Mouse (Mus musculus) hematopoietic multipotent progenitor cell, adult 10-12 weeks (in vitro differentiated cells): Measurements from ENCODE around the gene Alkbh7. TPM values are rescaled to one million over a fixed set of nuclear protein-coding genes. Genes with fewer than 3 reads are reported as not detected.

Experiments
- polyA plus RNA-seq: library from polyadenylated mRNA; stranded (reverse); fragments of >175 nt; gene quantifications from 2 replicates; pipeline ENCODE4 v1.2.3, GENCODE M21; 2012; ENCODE audit warnings: low replicate concordance

The Alkbh7 gene
- polyA plus RNA-seq: 25.6 and 38.2 TPM in 2 replicates

DNA sequence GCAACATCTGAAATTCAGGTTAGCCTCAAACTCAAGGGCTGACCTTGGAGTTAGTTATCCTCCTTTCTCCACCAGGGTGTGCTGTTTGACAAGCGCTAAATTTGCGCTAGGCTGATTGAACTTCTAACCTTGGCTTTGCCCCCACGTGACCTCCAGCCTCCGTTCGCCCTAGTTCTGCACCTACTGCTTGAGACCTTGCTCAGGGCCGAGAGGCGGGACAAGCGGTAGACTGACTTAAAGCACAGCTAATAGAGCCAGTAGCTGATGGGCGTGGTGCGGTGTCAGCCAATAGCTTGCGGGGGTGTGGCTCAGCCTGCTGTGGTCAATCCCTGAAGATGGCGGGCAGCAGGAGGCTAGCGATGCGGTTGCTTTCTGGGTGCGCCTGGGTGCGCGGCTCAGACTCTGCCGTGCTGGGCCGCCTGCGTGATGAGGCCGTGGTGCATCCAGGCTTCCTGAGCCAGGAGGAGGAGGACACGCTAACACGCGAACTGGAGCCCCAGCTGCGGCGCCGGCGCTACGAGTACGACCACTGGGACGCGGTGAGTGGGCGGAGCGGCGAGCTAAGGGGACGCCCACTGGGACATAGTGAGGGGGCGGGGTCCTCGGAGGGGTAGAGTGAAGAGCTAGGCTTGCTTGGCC lies at the start of gene Alkbh7:
Alkbh7 (plus strand) TSS at position 311 of the 639 bp plus-strand sequence.

DNA sequence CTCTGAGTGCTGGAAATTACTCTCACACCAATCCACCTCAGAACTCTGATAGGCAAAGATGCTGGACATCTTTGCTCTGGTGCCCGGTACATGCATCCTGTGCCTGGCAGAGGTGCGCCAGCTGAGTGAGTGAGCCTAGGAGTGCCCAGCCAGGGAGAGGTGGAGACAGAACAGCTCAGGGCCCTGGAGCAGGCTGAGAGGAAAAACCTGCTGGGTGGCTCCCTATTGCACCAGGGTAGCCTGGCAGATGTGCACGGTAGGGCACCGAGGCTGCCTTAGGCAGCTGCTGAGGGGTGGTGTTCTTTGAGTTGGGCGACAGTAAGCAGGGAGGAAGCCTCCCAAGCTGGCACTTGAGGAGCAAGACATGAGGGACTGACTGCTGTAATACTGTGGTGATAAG lies 15.1 kb upstream of the Alkbh7 start, which contains the start of gene Acer1:
Acer1 (minus strand) TSS at position 114 of the 400 bp plus-strand sequence.

GRCm38 (mm10) chr17:56990115-56990746 lies 6.9 kb upstream of the Alkbh7 start, which contains the start of gene Clpp:
Gene Clpp, plus strand, starts transcription at chr17:56990305.

DNA sequence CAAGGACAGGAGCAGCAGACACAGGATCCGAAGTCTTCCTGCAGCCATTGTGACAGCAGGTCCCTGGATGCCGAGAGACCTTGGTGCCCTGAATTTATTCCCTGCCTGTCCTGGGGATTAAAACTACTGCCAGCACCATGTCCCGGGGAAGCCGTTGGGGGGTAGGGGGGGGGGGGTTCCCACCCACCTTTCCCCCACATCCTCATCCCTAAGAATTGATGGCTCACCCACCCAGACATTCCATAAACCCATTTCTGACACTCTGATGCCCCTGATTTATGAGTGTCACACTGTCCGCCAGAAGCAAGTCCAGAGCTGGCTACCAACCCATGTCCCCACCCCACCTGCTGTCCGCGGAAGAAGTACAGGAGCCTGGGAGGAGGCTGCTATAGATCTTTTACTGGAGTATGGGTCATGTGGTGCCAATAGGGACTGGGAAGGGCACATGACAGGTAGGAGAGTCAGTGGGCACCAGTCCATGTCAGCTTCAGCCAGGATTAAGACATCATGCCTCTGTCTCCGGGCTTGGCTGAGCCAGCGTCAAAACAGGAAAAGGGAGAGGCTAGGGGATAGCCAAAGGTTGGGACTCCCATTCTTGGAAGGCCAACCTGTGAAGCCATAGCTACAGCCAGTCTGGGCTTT lies 3.0 kb downstream of the Alkbh7 start, which contains the start of gene Pspn:
Pspn (minus strand) TSS at position 51 of the 642 bp plus-strand sequence.

GRCm38 (mm10) chr17:57011236-57012141 lies 14.3 kb downstream of the Alkbh7 start, which contains the start of the genes Gtf2f1 and Gm17949:
Gene Gtf2f1, minus strand, starts transcription at chr17:57011288.
Gene Gm17949, plus strand, starts transcription at chr17:57011469.

GRCm38 (mm10) chr17:57030931-57031660 lies 34.0 kb downstream of the Alkbh7 start, which contains the start of gene Khsrp:
Gene Khsrp, minus strand, starts transcription at chr17:57031522.

DNA sequence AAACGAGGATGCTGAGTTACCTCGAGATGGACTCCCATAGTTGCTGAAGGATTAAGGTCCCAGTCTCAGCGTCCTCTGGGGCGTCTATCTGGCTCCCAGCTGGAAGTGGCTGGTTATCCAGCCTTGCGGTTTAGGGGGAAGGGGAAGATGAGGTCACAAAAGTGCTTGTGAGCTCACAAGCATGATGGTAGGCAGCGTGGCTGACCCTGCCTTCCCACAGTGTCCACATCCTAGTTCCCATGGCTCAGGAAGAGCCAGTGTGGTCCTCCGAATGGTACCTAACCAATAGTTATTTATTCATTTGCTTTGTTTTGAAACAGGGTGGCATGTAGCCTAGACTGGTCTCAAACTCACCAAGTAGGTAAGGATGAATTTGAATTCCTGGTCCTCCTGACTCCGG lies 44.4 kb downstream of the Alkbh7 start, which contains the start of gene Slc25a41:
Slc25a41 (minus strand) TSS at position 101 of the 400 bp plus-strand sequence.

Other genes with a start within 250 kb of the Alkbh7 start
- gene Nrtn, start 239.8 kb upstream of the Alkbh7 start, polyA plus RNA-seq: 0.27 and 0.43 TPM in 2 replicates
- gene Dus3l, start 232.6 kb upstream of the Alkbh7 start, polyA plus RNA-seq: 70.9 and 106 TPM in 2 replicates
- gene Prr22, start 227.1 kb upstream of the Alkbh7 start, polyA plus RNA-seq: 6.7 and 14.6 TPM in 2 replicates
- gene Rfx2, start 166.3 kb upstream of the Alkbh7 start, polyA plus RNA-seq: 24.1 and 36.3 TPM in 2 replicates
- gene Acsbg2, start 122.9 kb upstream of the Alkbh7 start, polyA plus RNA-seq: not detected in 2 replicates
- not detected in 2 replicates for gene 1700061G19Rik, start 121.9 kb upstream of the Alkbh7 start, polyA plus RNA-seq
- gene Mllt1, start 61.9 kb upstream of the Alkbh7 start, polyA plus RNA-seq: 88.4 and 103 TPM in 2 replicates
- gene Acer1, start 15.2 kb upstream of the Alkbh7 start, polyA plus RNA-seq: not detected in 2 replicates
- gene Clpp, start 7.0 kb upstream of the Alkbh7 start, polyA plus RNA-seq: 37.7 and 105 TPM in 2 replicates
- gene Pspn, start 2.7 kb downstream of the Alkbh7 start, polyA plus RNA-seq: not detected in 2 replicates
- 81.6 and 94.3 TPM in 2 replicates for gene Gtf2f1, start 13.9 kb downstream of the Alkbh7 start, polyA plus RNA-seq
- gene Gm17949, start 14.1 kb downstream of the Alkbh7 start, polyA plus RNA-seq: 0.17 and 0.23 TPM in 2 replicates
- gene Khsrp, start 34.2 kb downstream of the Alkbh7 start, polyA plus RNA-seq: 248 and 458 TPM in 2 replicates
- not detected in 2 replicates for gene Slc25a41, start 44.3 kb downstream of the Alkbh7 start, polyA plus RNA-seq
- 18.4 and 34.3 TPM in 2 replicates for gene Crb3, start 61.8 kb downstream of the Alkbh7 start, polyA plus RNA-seq
- 16.7 and 20.4 TPM in 2 replicates for gene Slc25a23, start 62.5 kb downstream of the Alkbh7 start, polyA plus RNA-seq
- gene Dennd1c, start 81.2 kb downstream of the Alkbh7 start, polyA plus RNA-seq: 211 and 238 TPM in 2 replicates
- 0.80 and 0.96 TPM in 2 replicates for gene Tubb4a, start 90.4 kb downstream of the Alkbh7 start, polyA plus RNA-seq
- gene Tnfsf9, start 108.0 kb downstream of the Alkbh7 start, polyA plus RNA-seq: 1.5 and 1.6 TPM in 2 replicates
- gene Cd70, start 152.4 kb downstream of the Alkbh7 start, polyA plus RNA-seq: 0.17 and 0.98 TPM in 2 replicates
- gene Tnfsf14, start 196.8 kb downstream of the Alkbh7 start, polyA plus RNA-seq: 7.8 and 15.8 TPM in 2 replicates
- 9.1 and 16.5 TPM in 2 replicates for gene C3, start 230.8 kb downstream of the Alkbh7 start, polyA plus RNA-seq